Mouse (Mus musculus) neural tube, embryonic 12.5 days (tissue): Measurements from ENCODE around the gene Gm12258. TPM values are rescaled to one million over a fixed set of nuclear protein-coding genes. Genes with fewer than 3 reads are reported as not detected.

ENCODE experiments used
- ATAC-seq: fragments of 200-750 bp; cut with Nextera tagmentation; 2 replicates; pipeline ENCODE4 v1.8.0; 2017; ENCODE audit warnings: low read depth, mild to moderate bottlenecking, moderate TSS enrichment, moderate library complexity; ENCODE audit not compliant: low FRiP score
- H3K27ac ChIP-seq: fragments of 300-500 bp; sonication (generic); 2 replicates; pipeline ENCODE4 v1.5.1; 2016
- H3K27me3 ChIP-seq: fragments of 300-500 bp; sonication (generic); replicated peaks from 2 replicates; pipeline ENCODE4 v1.6.1; 2016; ENCODE audit warnings: mild to moderate bottlenecking
- H3K36me3 ChIP-seq: fragments of 300-500 bp; sonication (generic); 2 replicates; pipeline ENCODE4 v1.6.1; 2016; ENCODE audit warnings: mild to moderate bottlenecking
- H3K4me1 ChIP-seq: fragments of 300-500 bp; sonication (generic); 2 replicates; pipeline ENCODE4 v1.6.1; 2016
- H3K4me2 ChIP-seq: fragments of 300-500 bp; sonication (generic); replicated peaks from 2 replicates; pipeline ENCODE4 v1.6.1; 2016; ENCODE audit warnings: mild to moderate bottlenecking
- H3K4me3 ChIP-seq: fragments of 300-500 bp; sonication (generic); 2 replicates; pipeline ENCODE4 v1.5.1; 2016
- H3K9ac ChIP-seq: fragments of 300-500 bp; sonication (generic); 2 replicates; pipeline ENCODE4 v1.6.1; 2016; ENCODE audit warnings: mild to moderate bottlenecking
- H3K9me3 ChIP-seq: fragments of 300-500 bp; sonication (generic); 2 replicates; pipeline ENCODE4 v1.6.1; 2016; ENCODE audit warnings: mild to moderate bottlenecking
- whole genome bisulfite sequencing: fragments of 180-500 bp; shearing (Covaris S2); methylation state at CpG from one replicate; pipeline ENCODE4 v1.1.7; 2016; 5-methylcytosine and 5-hydroxymethylcytosine counted together
- polyA plus RNA-seq: library from polyadenylated mRNA; unstranded; fragments of >200 nt; fragmentation: Nextera tagmentation; extraction: Ambion mirVana; gene quantifications from 2 replicates; pipeline ENCODE4 v1.2.1, GENCODE M21; 2016

Gm12258 gene
- polyA plus RNA-seq, 1 experiment from 2014 or later: 18.2 TPM

DNA sequence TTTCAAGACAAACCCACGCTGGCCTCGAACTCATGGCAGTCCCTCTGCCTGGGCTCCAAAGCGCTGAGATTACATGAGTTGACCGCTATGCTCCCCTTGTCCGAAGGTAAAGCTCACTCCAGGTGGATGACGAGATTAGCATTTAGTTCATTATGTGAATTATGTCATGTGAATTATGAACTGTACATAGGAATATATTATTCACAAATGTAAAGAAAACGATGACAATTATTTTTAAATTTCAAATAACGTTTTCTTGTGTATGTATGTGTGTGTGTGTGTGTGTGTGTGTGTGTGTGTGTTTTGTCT is 57.4 kb downstream of the Gm12258 start:
- Histone ChIP-seq H3K36me3 (peaks cover 13% of the 10 kb centered on the region), H3K27me3 (no peaks in the 10 kb centered on the region), H3K27ac (no peak overlapping the region), H3K9me3 (no peaks in the 10 kb centered on the region), H3K4me2 (peak overlapping the region; percentile 88), H3K9ac (no peak overlapping the region), H3K4me3 (peak overlapping the region; percentile 76), H3K4me1 (peaks cover 6% of the 10 kb centered on the region; the same call in 1 of the 2 replicates)
- peak; percentile 44 for ATAC-seq
- WGBS: 7% methylated on average over 8 of the region's 8 CpGs

DNA sequence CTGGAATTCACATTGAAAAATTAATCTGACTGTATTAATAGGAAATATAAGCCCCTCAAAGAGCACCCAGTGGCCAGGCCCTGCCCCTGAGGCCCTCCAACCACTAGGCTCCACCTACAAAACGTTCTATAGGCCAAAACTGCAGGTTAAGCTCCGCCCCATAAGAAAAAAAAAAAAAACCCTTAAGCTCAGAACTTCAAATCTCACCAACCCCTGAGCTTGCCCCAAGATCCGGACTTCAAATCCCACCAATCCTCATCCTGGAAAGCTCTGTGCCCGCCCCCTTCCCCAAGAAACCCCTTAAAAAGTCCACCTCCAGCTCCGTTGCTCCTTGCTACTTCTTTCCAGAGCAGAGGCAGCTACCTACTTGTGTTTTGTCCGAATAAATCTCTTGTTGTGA is 57.9 kb downstream of the Gm12258 start:
- Histone ChIP-seq H3K36me3 (peaks cover 13% of the 10 kb centered on the region), H3K9ac (no peak overlapping the region), H3K27me3 (no peaks in the 10 kb centered on the region), H3K4me1 (peaks cover 6% of the 10 kb centered on the region; the same call in 1 of the 2 replicates), H3K9me3 (no peaks in the 10 kb centered on the region), H3K27ac (no peak overlapping the region), H3K4me3 (no peak overlapping the region), H3K4me2 (0 out of 2 replicates have a peak overlapping the region, but pooled peaks have one; percentile 88)
- no peak for ATAC-seq
- 51% methylated on average over 6 of the region's 6 CpGs for WGBS

Other genes starting within 250 kb of the Gm12258 start
- gene 2210407C18Rik, start 231.1 kb upstream of the Gm12258 start, polyA plus RNA-seq: not detected in 2 replicates
- gene Olfr323, start 216.7 kb upstream of the Gm12258 start, polyA plus RNA-seq: not detected in 2 replicates
- 0.41 and 0.44 TPM in 2 replicates for gene Trim58, start 206.7 kb upstream of the Gm12258 start, polyA plus RNA-seq
- not detected in 2 replicates for gene Olfr322, start 188.4 kb upstream of the Gm12258 start, polyA plus RNA-seq
- gene Olfr320, start 166.1 kb upstream of the Gm12258 start, polyA plus RNA-seq: not detected in 2 replicates
- not detected in 2 replicates for gene Olfr319, start 148.0 kb upstream of the Gm12258 start, polyA plus RNA-seq
- gene Olfr318, start 123.1 kb upstream of the Gm12258 start, polyA plus RNA-seq: not detected in 2 replicates
- gene Olfr317, start 107.9 kb upstream of the Gm12258 start, polyA plus RNA-seq: 0.06 and 0.16 TPM in 2 replicates
- not detected in 2 replicates for gene Olfr316, start 94.4 kb upstream of the Gm12258 start, polyA plus RNA-seq
- not detected in 2 replicates for gene Olfr315, start 74.0 kb upstream of the Gm12258 start, polyA plus RNA-seq
- gene Olfr314, start 64.2 kb upstream of the Gm12258 start, polyA plus RNA-seq: not detected in 2 replicates
- 5.2 and 7.4 TPM in 2 replicates for gene Fam183b, start 45.2 kb upstream of the Gm12258 start, polyA plus RNA-seq
- not detected in 2 replicates for gene Olfr313, start 32.2 kb upstream of the Gm12258 start, polyA plus RNA-seq
- gene Olfr312, start 17.9 kb upstream of the Gm12258 start, polyA plus RNA-seq: not detected in 2 replicates
- not detected in 2 replicates for gene Olfr311, start 7.9 kb upstream of the Gm12258 start, polyA plus RNA-seq
- gene 2810021J22Rik, start 20.1 kb downstream of the Gm12258 start, polyA plus RNA-seq: 10.7 and 10.8 TPM in 2 replicates
- gene Zfp39, start 57.1 kb downstream of the Gm12258 start, polyA plus RNA-seq: 4.3 and 7.0 TPM in 2 replicates
- gene Btnl10, start 70.8 kb downstream of the Gm12258 start, polyA plus RNA-seq: not detected in 2 replicates
- 594 and 608 TPM in 2 replicates for gene Rnf187, start 91.8 kb downstream of the Gm12258 start, polyA plus RNA-seq
- 167 and 246 TPM in 2 replicates for gene Hist3h2ba, start 101.8 kb downstream of the Gm12258 start, polyA plus RNA-seq
- 91.6 and 103 TPM in 2 replicates for gene Hist3h2a, start 107.5 kb downstream of the Gm12258 start, polyA plus RNA-seq
- gene Trim17, start 107.5 kb downstream of the Gm12258 start, polyA plus RNA-seq: 0.84 and 1.0 TPM in 2 replicates
- gene Trim11, start 130.9 kb downstream of the Gm12258 start, polyA plus RNA-seq: 20.5 TPM in 2 replicates